Mouse (Mus musculus) gastrocnemius, postnatal 10 days (tissue): ENCODE data around the gene Atxn2. TPM values are rescaled to one million over a fixed set of nuclear protein-coding genes. Genes with fewer than 3 reads are reported as not detected.

Experiments
- DNase-seq: peaks from one replicate; pipeline ENCODE4 v3.0.0; 2021; ENCODE audit warnings: mixed read lengths
- microRNA-seq, 2 experiments: library from miRNA; unstranded; fragments of <30 nt; microRNA quantifications; one replicate each; pipeline ENCODE4 v1.2.0; 2021
- total RNA-seq, 2 experiments: library from RNA; stranded (reverse); gene quantifications; 2 replicates each; pipeline ENCODE4 v1.2.3; 2021

Gene Atxn2
- total RNA-seq, 2 experiments from 2014 or later = 127 to 152 TPM

DNA sequence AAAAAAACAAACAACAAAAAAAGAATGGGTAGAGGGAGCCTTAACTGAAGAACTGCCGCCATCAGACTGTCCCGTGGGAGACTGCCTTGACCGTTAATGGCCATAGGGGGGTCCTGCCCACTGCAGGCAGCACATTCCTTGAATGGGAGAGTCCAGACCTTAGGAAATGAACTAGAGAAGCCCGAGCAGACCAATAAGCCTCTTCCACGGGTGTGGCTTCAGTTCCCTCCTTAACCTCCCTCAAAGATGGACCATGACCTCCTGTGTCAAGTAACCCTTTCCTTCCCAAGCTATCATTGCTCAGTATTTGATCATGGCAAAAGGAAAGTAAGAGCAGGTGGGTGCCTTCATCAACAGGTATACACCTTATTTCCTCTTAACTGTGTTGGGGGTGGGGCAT lies 150.8 kb downstream of the Atxn2 start:
- no peak for DNase-seq

DNA sequence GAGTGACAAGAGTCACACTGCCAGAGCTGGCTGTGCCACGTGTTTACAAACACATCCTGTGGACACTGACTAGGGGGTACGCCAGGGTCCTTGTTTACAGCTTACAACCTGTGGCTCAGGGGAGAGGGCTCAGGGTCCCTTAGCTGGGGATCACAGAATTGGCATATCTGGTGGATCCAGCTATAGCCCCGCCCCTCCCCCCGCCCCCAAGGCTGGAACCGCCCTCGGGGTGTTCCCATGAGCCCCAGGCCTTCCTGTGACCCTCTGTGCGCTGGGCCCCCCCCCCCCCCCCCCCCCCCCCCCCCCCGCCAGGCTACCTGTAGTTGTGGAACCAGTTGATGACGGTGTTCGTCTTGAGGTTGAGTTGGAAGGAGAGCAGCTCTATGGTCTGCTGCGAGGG lies 153.2 kb downstream of the Atxn2 start:
- no peak for DNase-seq

Small RNA genes lying within 50 kb of the gene (microRNA-seq; reads per million reads assigned to microRNA genes)
- 0.25 to 0.64 reads per million in 2 experiments for gene Mir7031

Other genes starting within 250 kb of the Atxn2 start
- gene Adam1b, start 207.9 kb upstream of the Atxn2 start, total RNA-seq = not detected
- gene Adam1a, start 165.9 kb upstream of the Atxn2 start, total RNA-seq = 1 to 10 TPM; 2.3 to 3.7 TPM
- gene Gm42878, start 165.9 kb upstream of the Atxn2 start, total RNA-seq = not detected
- gene Mapkapk5, start 165.4 kb upstream of the Atxn2 start, total RNA-seq = 10 to 100 TPM; 64.4 to 72.4 TPM
- 100 to 1,000 TPM; 117 to 123 TPM for gene Aldh2, start 117.5 kb upstream of the Atxn2 start, total RNA-seq
- gene Acad12, start 92.4 kb upstream of the Atxn2 start, total RNA-seq = 10 to 100 TPM; 10.1 to 10.3 TPM
- 1 to 10 TPM; 5.6 to 6.1 TPM for gene Acad10, start 50.8 kb upstream of the Atxn2 start, total RNA-seq
- 10 to 100 TPM; 24.2 to 26.2 TPM for gene Brap, start 50.8 kb upstream of the Atxn2 start, total RNA-seq
- 10 to 100 TPM; 18.3 to 22.5 TPM for gene Sh2b3, start 126.3 kb downstream of the Atxn2 start, total RNA-seq
- 1 to 10 TPM; 6.4 to 7.6 TPM for gene Pheta1, start 137.6 kb downstream of the Atxn2 start, total RNA-seq